Mouse (Mus musculus) hindbrain, embryonic 11.5 days (tissue): ENCODE results near the gene Kat6b. TPM values are rescaled to one million over a fixed set of nuclear protein-coding genes. Genes with fewer than 3 reads are reported as not detected.

Experiments
- ATAC-seq: fragments of 200-750 bp; cut with Nextera tagmentation; 2 replicates; pipeline ENCODE4 v1.8.0; 2017; ENCODE audit warnings: mild to moderate bottlenecking, moderate TSS enrichment, moderate library complexity; ENCODE audit not compliant: low FRiP score
- DNase-seq: peaks from one replicate; pipeline ENCODE4 v3.0.0-alpha.2; 2015; ENCODE audit warnings: low spot score
- H3K27ac ChIP-seq: fragments of 300-500 bp; sonication (generic); 2 replicates; pipeline ENCODE4 v1.5.1; 2014; ENCODE audit warnings: mild to moderate bottlenecking, low read depth, low read length
- H3K27me3 ChIP-seq: fragments of 300-500 bp; sonication (generic); 2 replicates; pipeline ENCODE4 v1.6.1; 2014; ENCODE audit warnings: mild to moderate bottlenecking, low read length, moderate library complexity, mixed read lengths; ENCODE audit not compliant: control insufficient read depth, insufficient read depth
- H3K36me3 ChIP-seq: fragments of 300-500 bp; sonication (generic); 2 replicates; pipeline ENCODE4 v1.6.1; 2014; ENCODE audit warnings: mild to moderate bottlenecking, low read length, moderate library complexity, mixed read lengths; ENCODE audit not compliant: control insufficient read depth, insufficient read depth
- H3K4me1 ChIP-seq: fragments of 300-500 bp; sonication (generic); replicated peaks from 2 replicates; pipeline ENCODE4 v1.6.1; 2014; ENCODE audit warnings: low read length, mixed read lengths; ENCODE audit not compliant: control insufficient read depth, insufficient read depth
- H3K4me2 ChIP-seq: fragments of 300-500 bp; sonication (generic); replicated peaks from 2 replicates; pipeline ENCODE4 v1.6.1; 2014; ENCODE audit warnings: mild to moderate bottlenecking, low read depth, low read length
- H3K4me3 ChIP-seq: fragments of 300-500 bp; sonication (generic); 2 replicates; pipeline ENCODE4 v1.5.1; 2014; ENCODE audit warnings: low read depth, low read length
- H3K9ac ChIP-seq: fragments of 300-500 bp; sonication (generic); 2 replicates; pipeline ENCODE4 v1.6.1; 2014; ENCODE audit warnings: low read depth, low read length
- H3K9me3 ChIP-seq: fragments of 300-500 bp; sonication (generic); 2 replicates; pipeline ENCODE4 v1.6.1; 2016; ENCODE audit warnings: low read length; ENCODE audit not compliant: control insufficient read depth
- WGBS: fragments of 180-500 bp; shearing (Covaris S2); extraction: QIAGEN DNeasy Blood & Tissue Kit; methylation state at CpG from one replicate; pipeline ENCODE4 v1.1.7; 2014; 5-methylcytosine and 5-hydroxymethylcytosine counted together
- polyA plus RNA-seq: library from polyadenylated mRNA; unstranded; fragments of >200 nt; fragmentation: Nextera tagmentation; extraction: Ambion mirVana; gene quantifications from 2 replicates; pipeline ENCODE4 v1.2.1, GENCODE M21; 2014

Gene Kat6b
- polyA plus RNA-seq, 1 experiment from 2014 or later, result 24.0 TPM

- Histone ChIP-seq H3K27me3 (no peaks in the 10 kb centered on the region), H3K27ac (no peak overlapping the region), H3K4me2 (no peak overlapping the region), H3K4me1 (0 out of 2 replicates have a peak, but pooled peaks cover 2% of the 10 kb centered on the region), H3K4me3 (no peak overlapping the region), H3K9ac (no peak overlapping the region), H3K9me3 (no peaks in the 10 kb centered on the region), H3K36me3 (no peaks in the 10 kb centered on the region)
- ATAC-seq, result peak; percentile 43; the same call in 1 of the 2 replicates
- peak; percentile 77 for DNase-seq
- whole genome bisulfite sequencing, result 21% methylated on average over 3 of the region's 3 CpGs
These were observed 129.0 kb downstream of the Kat6b start for GRCm38 (mm10) chr14:21610224-21610623.

- Histone ChIP-seq H3K9me3 (no peaks in the 10 kb centered on the region), H3K9ac (no peak overlapping the region), H3K4me1 (0 out of 2 replicates have a peak, but pooled peaks cover 2% of the 10 kb centered on the region), H3K27ac (no peak overlapping the region), H3K4me3 (no peak overlapping the region), H3K27me3 (no peaks in the 10 kb centered on the region), H3K36me3 (no peaks in the 10 kb centered on the region), H3K4me2 (no peak overlapping the region)
- WGBS, result 88% methylated on average over 6 of the region's 6 CpGs
- no peak for DNase-seq
- no peak for ATAC-seq
These were observed 131.8 kb downstream of the Kat6b start for GRCm38 (mm10) chr14:21613031-21613430.

- Histone ChIP-seq H3K4me3 (no peak overlapping the region), H3K36me3 (no peaks in the 10 kb centered on the region), H3K27me3 (no peaks in the 10 kb centered on the region), H3K9me3 (no peaks in the 10 kb centered on the region), H3K4me1 (no peaks in the 10 kb centered on the region), H3K4me2 (no peak overlapping the region), H3K9ac (no peak overlapping the region), H3K27ac (no peak overlapping the region)
- no peak for ATAC-seq
- no peak for DNase-seq
- WGBS, result 92% methylated on average over 5 of the region's 5 CpGs
These were observed 132.9 kb downstream of the Kat6b start for GRCm38 (mm10) chr14:21614103-21614502.

- DNase-seq (no peak), ATAC-seq (no peak)
- Histone ChIP-seq H3K4me3 (no peak overlapping the region), H3K36me3 (no peaks in the 10 kb centered on the region), H3K27me3 (no peaks in the 10 kb centered on the region), H3K4me1 (no peaks in the 10 kb centered on the region), H3K4me2 (no peak overlapping the region), H3K27ac (no peak overlapping the region), H3K9ac (no peak overlapping the region), H3K9me3 (no peaks in the 10 kb centered on the region)
- 82% methylated on average over 2 of the region's 2 CpGs for WGBS
These were observed 134.6 kb downstream of the Kat6b start for GRCm38 (mm10) chr14:21615853-21616252.

GRCm38 (mm10) chr14:21617221-21617980 lies 136.2 kb downstream of the Kat6b start:
- Histone ChIP-seq H3K27ac (no peak overlapping the region), H3K36me3 (no peaks in the 10 kb centered on the region), H3K9me3 (no peaks in the 10 kb centered on the region), H3K4me3 (no peak overlapping the region), H3K9ac (no peak overlapping the region), H3K4me2 (no peak overlapping the region), H3K27me3 (no peaks in the 10 kb centered on the region), H3K4me1 (no peaks in the 10 kb centered on the region)
- WGBS, result 64% methylated on average over 4 of the region's 4 CpGs
- no peak for ATAC-seq
- DNase-seq, result no peak

- Histone ChIP-seq H3K27me3 (no peaks in the 10 kb centered on the region), H3K4me3 (no peak overlapping the region), H3K9me3 (no peaks in the 10 kb centered on the region), H3K9ac (no peak overlapping the region), H3K4me2 (no peak overlapping the region), H3K4me1 (no peaks in the 10 kb centered on the region), H3K27ac (no peak overlapping the region), H3K36me3 (no peaks in the 10 kb centered on the region)
- DNase-seq (no peak), ATAC-seq (no peak)
- 90% methylated on average over 7 of the region's 7 CpGs for WGBS
These were observed 138.7 kb downstream of the Kat6b start for GRCm38 (mm10) chr14:21619951-21620350.

GRCm38 (mm10) chr14:21625946-21626345 lies 144.7 kb downstream of the Kat6b start:
- Histone ChIP-seq H3K36me3 (0 out of 2 replicates have a peak, but pooled peaks cover 5% of the 10 kb centered on the region), H3K27ac (no peak overlapping the region), H3K9ac (no peak overlapping the region), H3K9me3 (no peaks in the 10 kb centered on the region), H3K4me3 (no peak overlapping the region), H3K4me2 (no peak overlapping the region), H3K4me1 (no peaks in the 10 kb centered on the region), H3K27me3 (no peaks in the 10 kb centered on the region)
- WGBS, result 93% methylated on average over 9 of the region's 9 CpGs
- DNase-seq (no peak), ATAC-seq (no peak)

GRCm38 (mm10) chr14:21631665-21632200 lies 150.5 kb downstream of the Kat6b start:
- H3K9ac ChIP-seq, result no peak overlapping the region
- WGBS, result 82% methylated on average over 5 of the region's 5 CpGs
- H3K36me3 ChIP-seq, result 0 out of 2 replicates have a peak, but pooled peaks cover 5% of the 10 kb centered on the region
- no peak overlapping the region for H3K4me2 ChIP-seq
- H3K4me3 ChIP-seq, result no peak overlapping the region
- H3K9me3 ChIP-seq, result no peaks in the 10 kb centered on the region
- H3K27me3 ChIP-seq, result no peaks in the 10 kb centered on the region
- no peak for DNase-seq
- ATAC-seq, result no peak
- no peak overlapping the region for H3K27ac ChIP-seq
- no peaks in the 10 kb centered on the region for H3K4me1 ChIP-seq

- DNase-seq (no peak), ATAC-seq (no peak)
- H3K4me3 ChIP-seq, result no peak overlapping the region
- H3K4me1 ChIP-seq, result no peaks in the 10 kb centered on the region
- no peaks in the 10 kb centered on the region for H3K27me3 ChIP-seq
- H3K9me3 ChIP-seq, result no peaks in the 10 kb centered on the region
- H3K27ac ChIP-seq, result no peak overlapping the region
- 83% methylated on average over 6 of the region's 6 CpGs for WGBS
- H3K4me2 ChIP-seq, result no peak overlapping the region
- H3K36me3 ChIP-seq, result no peaks in the 10 kb centered on the region
- no peak overlapping the region for H3K9ac ChIP-seq
These were observed 155.3 kb downstream of the Kat6b start for GRCm38 (mm10) chr14:21636548-21636947.
